Mouse (Mus musculus): ENCODE measurements around the gene Tacc2. TPM values are rescaled to one million over a fixed set of nuclear protein-coding genes. Genes with fewer than 3 reads are reported as not detected.
"Not testable (repeated sequence)": the region's sequence is repeated elsewhere in the genome, so short reads cannot be mapped to it uniquely, and the experiment has no call there.

The Tacc2 gene
- polyA plus RNA-seq, 1 experiment from 2014 or later: 34.8 TPM

DNA sequence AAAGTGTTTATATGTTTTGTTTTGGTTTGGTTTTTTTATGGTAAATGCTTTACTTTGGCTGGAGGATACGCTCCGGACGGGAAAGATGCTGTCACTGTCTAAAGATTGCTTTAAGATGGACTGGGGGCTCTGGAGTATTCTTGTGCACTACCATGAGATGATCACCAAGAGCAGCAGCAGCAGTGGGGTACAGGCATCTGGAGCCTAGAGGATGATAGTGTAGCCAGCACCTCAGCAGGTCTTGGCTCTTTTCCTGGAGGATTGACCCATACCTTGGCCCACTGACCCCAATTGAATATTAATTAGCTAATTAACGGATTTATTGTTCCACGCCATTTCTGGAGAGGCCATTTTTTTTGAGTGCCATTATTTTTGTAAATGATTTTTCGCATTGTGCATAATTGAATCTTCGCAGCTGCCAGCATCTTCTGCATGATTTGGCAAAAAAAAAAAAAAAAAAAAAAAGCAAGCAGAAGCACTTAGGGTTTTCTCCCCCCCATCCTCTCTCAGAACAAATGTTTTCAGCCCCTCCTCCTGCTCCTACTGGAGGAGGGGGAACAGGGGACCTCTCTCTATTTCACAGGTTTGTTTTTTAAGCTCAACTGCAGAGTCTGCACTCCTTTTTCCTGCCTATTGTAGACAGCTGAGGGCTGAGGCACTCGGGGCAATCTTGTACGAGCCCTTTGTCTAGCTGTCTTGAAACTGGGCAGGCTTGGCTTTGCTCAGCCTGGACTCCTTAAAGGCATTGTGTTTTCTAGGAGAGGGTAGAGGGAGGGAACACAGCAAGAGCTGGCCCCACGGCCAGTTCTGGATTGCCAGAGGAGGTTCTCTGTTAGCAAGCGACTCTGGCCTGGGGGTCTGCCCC is 16.4 kb downstream of the Tacc2 start:
- not testable (repeated sequence) for H3K36me3 ChIP-seq; H3K4me2 ChIP-seq; H3K4me1 ChIP-seq (replicated peaks); H3K9ac ChIP-seq (replicated peaks); H3K4me3 ChIP-seq (replicated peaks); H3K27ac ChIP-seq; H3K9me3 ChIP-seq
- WGBS: 63% methylated on average over 8 of the region's 11 CpGs
- ATAC-seq (ENCODE audit: insufficient number of reproducible peaks, insufficient read depth, low FRiP score, low TSS enrichment, low read depth): 0 out of 2 replicates have a peak, but pooled peaks have one; percentile 20
- H3K27me3 ChIP-seq: peaks cover 12% of the 10 kb centered on the region

DNA sequence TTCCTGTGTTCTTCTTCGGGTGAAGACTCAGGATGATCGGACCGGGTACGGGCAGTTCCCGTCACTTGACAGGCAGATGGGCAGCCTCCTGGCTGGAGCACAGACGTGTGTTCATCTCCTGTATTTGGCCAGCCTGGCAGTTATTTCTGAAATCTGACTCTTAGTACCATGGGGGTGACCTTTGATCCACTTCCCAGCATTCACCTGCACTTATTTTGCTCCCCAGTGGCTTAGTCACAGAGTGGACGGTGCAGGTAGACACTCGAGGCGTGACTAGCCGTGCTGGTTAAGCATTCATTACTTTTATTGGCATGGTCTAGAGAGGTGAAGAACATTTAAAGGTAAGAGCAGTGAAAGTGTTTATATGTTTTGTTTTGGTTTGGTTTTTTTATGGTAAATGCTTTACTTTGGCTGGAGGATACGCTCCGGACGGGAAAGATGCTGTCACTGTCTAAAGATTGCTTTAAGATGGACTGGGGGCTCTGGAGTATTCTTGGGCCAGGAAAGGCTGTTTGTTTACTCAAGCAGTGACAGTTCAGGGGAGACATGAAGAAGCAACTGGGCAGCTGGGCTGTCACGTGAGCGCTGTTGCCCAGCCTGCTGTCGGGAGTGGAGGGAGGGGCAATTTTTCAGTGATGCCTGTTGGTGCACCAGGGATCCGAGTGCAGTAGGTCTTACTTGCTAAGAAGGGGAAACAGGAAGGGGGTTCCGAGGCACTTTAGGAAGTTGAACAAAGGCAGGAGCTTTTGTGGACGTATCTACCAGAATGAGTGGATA is 19.0 kb downstream of the Tacc2 start:
- ATAC-seq (ENCODE audit: insufficient number of reproducible peaks, insufficient read depth, low FRiP score, low TSS enrichment, low read depth); H3K9ac ChIP-seq (replicated peaks): not testable (repeated sequence)

DNA sequence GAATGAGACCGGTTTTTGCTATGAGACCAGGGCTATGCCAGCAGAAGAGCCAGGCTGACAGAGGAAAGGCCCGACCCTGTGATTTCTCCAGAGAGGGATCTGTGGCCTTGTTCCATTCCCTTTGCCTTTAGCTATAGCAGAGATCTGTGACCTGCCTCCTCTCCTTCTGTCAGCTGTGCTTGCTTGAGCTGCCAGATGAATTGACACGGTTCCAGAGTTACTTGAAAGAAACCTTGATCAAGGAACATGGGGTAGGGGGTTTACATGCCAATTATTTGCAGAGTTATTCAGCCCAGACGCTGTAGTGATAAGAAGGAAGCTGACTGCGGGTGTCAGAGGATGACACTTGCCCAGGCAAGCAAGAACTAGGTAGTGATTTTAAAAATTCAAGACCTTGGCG is 20.3 kb downstream of the Tacc2 start:
- no peak overlapping the region for H3K4me3 ChIP-seq (replicated peaks)
- peaks cover 16% of the 10 kb centered on the region for H3K27me3 ChIP-seq
- H3K27ac ChIP-seq: no peak overlapping the region
- no peaks in the 10 kb centered on the region for H3K36me3 ChIP-seq
- WGBS: 73% methylated on average over 6 of the region's 6 CpGs
- no peak for ATAC-seq (ENCODE audit: insufficient number of reproducible peaks, insufficient read depth, low FRiP score, low TSS enrichment, low read depth)
- no peaks in the 10 kb centered on the region for H3K4me1 ChIP-seq (replicated peaks)
- H3K9ac ChIP-seq (replicated peaks): no peak overlapping the region
- H3K4me2 ChIP-seq: no peak overlapping the region
- no peaks in the 10 kb centered on the region for H3K9me3 ChIP-seq

More for the DNA sequence above, 19.0 kb downstream of the Tacc2 start:
- peaks cover 16% of the 10 kb centered on the region for H3K27me3 ChIP-seq
- WGBS: 49% methylated on average over 9 of the region's 19 CpGs
- H3K4me3 ChIP-seq (replicated peaks); H3K4me1 ChIP-seq (replicated peaks); H3K27ac ChIP-seq; H3K36me3 ChIP-seq; H3K4me2 ChIP-seq; H3K9me3 ChIP-seq: not testable (repeated sequence)

DNA sequence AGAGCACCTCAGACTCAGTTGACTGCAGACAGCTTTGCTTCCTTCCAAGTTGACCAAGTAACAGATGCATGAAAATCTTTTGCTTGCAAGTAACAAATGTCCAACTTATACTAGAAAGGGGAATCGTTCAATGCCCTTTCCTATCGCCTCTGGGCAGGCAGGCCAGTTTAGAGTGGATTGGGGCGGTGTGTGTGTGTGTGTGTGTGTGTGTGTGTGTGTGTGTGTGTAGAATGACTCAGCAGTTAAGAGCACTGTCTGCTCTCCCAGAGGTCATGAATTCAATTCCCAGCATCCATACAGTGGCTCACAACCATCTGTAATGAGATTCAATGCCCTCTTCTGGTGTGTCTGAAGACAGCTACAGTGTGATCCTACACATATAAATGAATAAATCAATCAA is 22.8 kb downstream of the Tacc2 start:
- 86% methylated on average over 3 of the region's 3 CpGs for WGBS
- Histone ChIP-seq H3K27me3 (peaks cover 24% of the 10 kb centered on the region), H3K9ac (replicated peaks) (no peak overlapping the region), H3K9me3 (no peaks in the 10 kb centered on the region), H3K36me3 (no peaks in the 10 kb centered on the region), H3K27ac (no peak overlapping the region), H3K4me1 (replicated peaks) (0 out of 2 replicates have a peak, but pooled peaks cover 2% of the 10 kb centered on the region), H3K4me2 (no peak overlapping the region), H3K4me3 (replicated peaks) (no peak overlapping the region)
- ATAC-seq (ENCODE audit: insufficient number of reproducible peaks, insufficient read depth, low FRiP score, low TSS enrichment, low read depth): no peak

DNA sequence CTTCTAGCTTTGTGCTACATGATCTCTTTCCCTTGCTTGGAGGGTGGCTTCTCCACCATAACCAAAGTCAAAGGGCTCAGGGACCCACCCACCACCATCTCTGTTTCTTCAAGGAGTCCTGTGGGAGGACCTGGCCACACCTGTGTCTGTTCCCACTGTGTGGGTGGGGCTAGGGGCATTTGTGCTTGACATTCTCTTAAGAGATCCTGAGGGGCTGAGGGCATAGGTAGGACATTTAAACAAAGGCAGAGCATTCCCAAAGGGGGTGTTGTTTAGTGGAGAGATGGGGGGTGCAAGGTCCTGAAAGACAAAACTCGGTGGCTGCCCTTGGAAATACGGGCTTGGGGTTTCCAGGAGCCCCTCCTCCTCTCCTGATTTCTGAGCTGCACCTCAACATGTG is 23.3 kb downstream of the Tacc2 start:
- Histone ChIP-seq H3K9me3 (no peaks in the 10 kb centered on the region), H3K4me2 (no peak overlapping the region), H3K4me3 (replicated peaks) (no peak overlapping the region), H3K27ac (no peak overlapping the region), H3K36me3 (no peaks in the 10 kb centered on the region), H3K27me3 (peaks cover 29% of the 10 kb centered on the region), H3K9ac (replicated peaks) (no peak overlapping the region), H3K4me1 (replicated peaks) (0 out of 2 replicates have a peak, but pooled peaks cover 4% of the 10 kb centered on the region)
- no peak for ATAC-seq (ENCODE audit: insufficient number of reproducible peaks, insufficient read depth, low FRiP score, low TSS enrichment, low read depth)
- 75% methylated on average over 2 of the region's 2 CpGs for WGBS

DNA sequence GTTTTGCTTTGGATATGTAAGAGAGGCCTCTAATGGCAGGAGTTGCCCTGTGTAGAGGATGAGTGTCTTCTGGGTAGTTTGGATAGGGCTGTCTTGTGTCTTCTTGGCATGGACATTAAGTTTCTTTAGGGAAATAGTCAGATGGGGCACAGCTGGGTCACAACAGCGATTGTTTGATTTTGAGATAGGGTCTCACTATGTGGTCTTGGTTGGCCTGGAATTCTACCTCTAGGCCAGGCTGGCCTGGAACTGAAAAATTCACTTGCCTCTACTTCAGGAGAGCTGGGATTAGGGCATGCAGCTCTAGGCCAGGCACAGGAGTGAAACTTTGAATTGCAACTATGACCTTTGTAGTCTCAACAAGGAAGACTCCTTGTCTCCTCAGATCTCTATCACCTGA is 25.6 kb downstream of the Tacc2 start:
- no peak overlapping the region for H3K4me2 ChIP-seq
- H3K36me3 ChIP-seq: no peaks in the 10 kb centered on the region
- H3K4me1 ChIP-seq (replicated peaks): peaks cover 20% of the 10 kb centered on the region; the same call in 1 of the 2 replicates
- peaks cover 26% of the 10 kb centered on the region for H3K27me3 ChIP-seq
- no peak for ATAC-seq (ENCODE audit: insufficient number of reproducible peaks, insufficient read depth, low FRiP score, low TSS enrichment, low read depth)
- WGBS: 81% methylated on average over 1 of the region's 1 CpGs
- H3K9me3 ChIP-seq: no peaks in the 10 kb centered on the region
- no peak overlapping the region for H3K9ac ChIP-seq (replicated peaks)
- no peak overlapping the region for H3K4me3 ChIP-seq (replicated peaks)
- no peak overlapping the region for H3K27ac ChIP-seq

DNA sequence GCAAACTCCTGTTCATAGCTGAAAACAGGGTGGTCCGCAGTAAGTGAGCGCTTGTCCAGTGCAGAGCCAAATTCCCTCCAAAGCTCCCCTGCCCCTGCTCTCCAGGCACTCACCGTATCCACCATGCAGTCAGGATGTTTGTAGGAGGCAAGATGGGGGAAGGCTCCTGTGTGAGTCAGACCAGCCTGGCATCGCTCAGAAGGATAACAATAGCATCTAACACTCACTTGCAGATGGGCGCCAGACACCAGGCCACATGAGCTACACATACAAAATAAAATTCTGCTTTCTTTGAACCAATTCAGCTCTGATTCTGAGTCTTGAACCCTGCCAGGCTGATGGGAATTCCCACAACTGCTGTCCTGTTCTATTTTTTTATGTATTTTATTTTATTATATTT is 26.3 kb downstream of the Tacc2 start:
- H3K27ac ChIP-seq: no peak overlapping the region
- H3K4me2 ChIP-seq: no peak overlapping the region
- no peak overlapping the region for H3K4me3 ChIP-seq (replicated peaks)
- peaks cover 21% of the 10 kb centered on the region; the same call in 1 of the 2 replicates for H3K4me1 ChIP-seq (replicated peaks)
- no peaks in the 10 kb centered on the region for H3K36me3 ChIP-seq
- H3K9me3 ChIP-seq: no peaks in the 10 kb centered on the region
- no peak for ATAC-seq (ENCODE audit: insufficient number of reproducible peaks, insufficient read depth, low FRiP score, low TSS enrichment, low read depth)
- peaks cover 26% of the 10 kb centered on the region; the same call in 1 of the 2 replicates for H3K27me3 ChIP-seq
- 90% methylated on average over 5 of the region's 5 CpGs for WGBS
- H3K9ac ChIP-seq (replicated peaks): no peak overlapping the region

DNA sequence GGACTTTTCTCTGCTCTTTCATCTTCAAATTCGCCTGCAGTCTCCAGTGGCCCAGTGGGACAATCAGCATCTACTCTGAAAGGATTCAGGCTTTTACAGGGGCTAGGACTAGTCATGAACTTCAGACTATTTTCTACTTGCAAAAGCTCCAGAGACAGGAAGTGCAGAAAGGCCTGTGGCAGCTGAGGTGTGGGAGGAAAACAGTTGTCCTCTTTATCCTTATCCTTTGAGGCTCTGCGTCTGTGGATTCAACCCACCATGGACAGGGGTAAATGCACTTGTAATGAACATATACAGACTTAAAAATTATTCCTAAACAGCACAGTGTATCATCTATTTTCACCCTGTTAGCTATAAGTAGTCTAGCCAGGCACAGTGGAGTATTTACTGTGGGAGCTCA is 27.2 kb downstream of the Tacc2 start:
- no peak overlapping the region for H3K27ac ChIP-seq
- no peak overlapping the region for H3K4me2 ChIP-seq
- H3K4me3 ChIP-seq (replicated peaks): no peak overlapping the region
- no peaks in the 10 kb centered on the region for H3K9me3 ChIP-seq
- no peaks in the 10 kb centered on the region for H3K36me3 ChIP-seq
- H3K4me1 ChIP-seq (replicated peaks): peaks cover 21% of the 10 kb centered on the region; the same call in 1 of the 2 replicates
- no peak for ATAC-seq (ENCODE audit: insufficient number of reproducible peaks, insufficient read depth, low FRiP score, low TSS enrichment, low read depth)
- H3K9ac ChIP-seq (replicated peaks): no peak overlapping the region
- 61% methylated on average over 2 of the region's 2 CpGs for whole genome bisulfite sequencing
- H3K27me3 ChIP-seq: peaks cover 28% of the 10 kb centered on the region

DNA sequence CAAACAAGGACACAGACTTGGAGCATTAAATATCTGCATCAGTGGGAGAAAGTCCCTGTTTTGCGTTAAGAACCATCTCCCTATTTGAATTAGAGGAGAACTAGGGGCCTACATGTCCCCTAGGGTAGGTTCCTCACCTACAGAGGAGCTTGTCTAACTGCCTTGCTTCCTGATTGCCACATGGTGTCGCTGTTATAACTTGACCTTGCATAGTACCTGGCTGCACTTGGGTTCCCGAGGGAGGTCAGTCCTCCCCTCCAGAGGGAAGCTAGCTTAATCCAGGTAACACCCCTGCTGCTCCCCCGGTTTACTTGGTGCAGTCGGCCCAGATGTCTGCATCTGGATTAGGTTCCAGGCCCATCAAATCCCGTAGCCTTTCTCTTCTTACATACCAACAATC is 27.9 kb downstream of the Tacc2 start:
- H3K4me1 ChIP-seq (replicated peaks): peaks cover 21% of the 10 kb centered on the region; the same call in 1 of the 2 replicates
- H3K36me3 ChIP-seq: no peaks in the 10 kb centered on the region
- no peak overlapping the region for H3K4me3 ChIP-seq (replicated peaks)
- WGBS: 20% methylated on average over 6 of the region's 6 CpGs
- no peak for ATAC-seq (ENCODE audit: insufficient number of reproducible peaks, insufficient read depth, low FRiP score, low TSS enrichment, low read depth)
- H3K4me2 ChIP-seq: no peak overlapping the region
- peaks cover 32% of the 10 kb centered on the region for H3K27me3 ChIP-seq
- no peaks in the 10 kb centered on the region for H3K9me3 ChIP-seq
- H3K9ac ChIP-seq (replicated peaks): no peak overlapping the region
- no peak overlapping the region for H3K27ac ChIP-seq

DNA sequence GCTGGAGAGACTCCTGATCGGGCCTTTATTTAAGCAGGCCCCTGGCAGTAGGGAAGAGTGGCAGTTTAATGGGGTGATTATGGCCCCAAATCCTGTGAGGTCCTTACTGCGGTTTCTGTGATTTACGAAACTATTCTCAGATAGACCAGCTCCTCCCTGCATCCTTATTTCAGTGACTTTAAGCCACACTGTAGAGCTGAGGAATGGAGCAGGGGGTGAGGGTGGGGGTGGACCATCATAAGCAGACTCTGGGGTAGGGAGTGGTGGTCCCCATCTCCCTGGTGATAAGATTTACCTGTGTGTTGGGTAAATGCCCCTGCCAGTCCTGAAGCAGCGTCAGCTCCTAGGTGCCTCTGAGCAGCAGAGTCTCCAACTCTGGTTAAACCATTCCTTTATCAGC is 29.7 kb downstream of the Tacc2 start:
- H3K4me1 ChIP-seq (replicated peaks): peaks cover 21% of the 10 kb centered on the region; the same call in 1 of the 2 replicates

DNA sequence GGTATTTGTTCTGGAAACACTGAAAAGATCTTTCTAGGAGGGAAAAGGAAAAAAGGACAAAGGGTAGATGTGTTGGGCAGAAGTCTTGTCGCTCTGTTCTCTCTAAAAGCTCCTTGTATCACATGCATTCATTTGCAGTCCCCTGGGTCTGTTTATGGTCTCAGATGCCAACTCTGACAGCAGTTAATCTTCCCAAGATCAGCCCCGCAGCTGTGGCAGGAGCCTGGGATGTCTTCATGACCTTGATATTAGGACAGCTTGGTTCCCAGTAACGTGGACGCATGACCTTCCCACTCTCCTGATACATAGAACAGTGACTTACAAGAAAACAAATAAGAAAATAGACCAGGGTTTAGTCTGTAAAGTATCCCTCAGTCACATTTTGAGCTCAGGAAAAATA is 36.7 kb downstream of the Tacc2 start:
- Histone ChIP-seq H3K36me3 (no peaks in the 10 kb centered on the region), H3K27me3 (peaks cover 9% of the 10 kb centered on the region), H3K9ac (replicated peaks) (no peak overlapping the region), H3K27ac (no peak overlapping the region), H3K9me3 (no peaks in the 10 kb centered on the region), H3K4me2 (no peak overlapping the region), H3K4me1 (replicated peaks) (no peaks in the 10 kb centered on the region), H3K4me3 (replicated peaks) (no peak overlapping the region)
- no peak for ATAC-seq (ENCODE audit: insufficient number of reproducible peaks, insufficient read depth, low FRiP score, low TSS enrichment, low read depth)
- WGBS: 61% methylated on average over 4 of the region's 4 CpGs

More for the DNA sequence above, 29.7 kb downstream of the Tacc2 start:
- H3K27me3 ChIP-seq: peaks cover 32% of the 10 kb centered on the region
- no peaks in the 10 kb centered on the region for H3K36me3 ChIP-seq
- no peak overlapping the region for H3K4me3 ChIP-seq (replicated peaks)
- peak; percentile 52; the same call in 1 of the 2 replicates for ATAC-seq (ENCODE audit: insufficient number of reproducible peaks, insufficient read depth, low FRiP score, low TSS enrichment, low read depth)
- H3K9me3 ChIP-seq: no peaks in the 10 kb centered on the region
- no peak overlapping the region for H3K4me2 ChIP-seq
- no peak overlapping the region for H3K9ac ChIP-seq (replicated peaks)
- no peak overlapping the region for H3K27ac ChIP-seq
- WGBS: 29% methylated on average over 4 of the region's 4 CpGs

Measured in limb, embryonic 12.5 days (tissue).